Mouse (Mus musculus): ENCODE results near the gene Olfr283.
"Not testable (repeated sequence)": the region's sequence is repeated elsewhere in the genome, so short reads cannot be mapped to it uniquely, and the experiment has no call there.

Olfr283 gene

GRCm38 (mm10) chr15:98380846-98381245 is at the start of gene Olfr283:
TSS of gene Olfr283 (minus strand) at chr15:98380946.
- no peak for DNase-seq

- DNase-seq: no peak
Observed at GRCm38 (mm10) chr15:98425188-98425587, 44.4 kb upstream of the Olfr283 start.

GRCm38 (mm10) chr15:98424753-98425152 is 44.0 kb upstream of the Olfr283 start:
- no peak for DNase-seq

- no peak for DNase-seq
Observed at GRCm38 (mm10) chr15:98424326-98424725, 43.6 kb upstream of the Olfr283 start.

- no peak for DNase-seq
Observed at GRCm38 (mm10) chr15:98420897-98421296, 40.2 kb upstream of the Olfr283 start.

- DNase-seq: no peak
Observed at GRCm38 (mm10) chr15:98418096-98418495, 37.4 kb upstream of the Olfr283 start.

- DNase-seq: not testable (repeated sequence)
Observed at GRCm38 (mm10) chr15:98417285-98417684, 36.5 kb upstream of the Olfr283 start.

- DNase-seq: not testable (repeated sequence)
Observed at GRCm38 (mm10) chr15:98416802-98417201, 36.1 kb upstream of the Olfr283 start.

GRCm38 (mm10) chr15:98415996-98416395 is 35.2 kb upstream of the Olfr283 start:
- DNase-seq: no peak

GRCm38 (mm10) chr15:98410249-98410648 is 29.5 kb upstream of the Olfr283 start:
- no peak for DNase-seq

GRCm38 (mm10) chr15:98409635-98410034 is 28.9 kb upstream of the Olfr283 start:
- no peak for DNase-seq

- peak; percentile 8 for DNase-seq
Observed at GRCm38 (mm10) chr15:98408406-98409060, 27.8 kb upstream of the Olfr283 start.

GRCm38 (mm10) chr15:98402356-98402755 is 21.6 kb upstream of the Olfr283 start:
- no peak for DNase-seq

GRCm38 (mm10) chr15:98397136-98397535 is 16.4 kb upstream of the Olfr283 start:
- DNase-seq: no peak

- DNase-seq: no peak
Observed at GRCm38 (mm10) chr15:98391903-98392187, 11.1 kb upstream of the Olfr283 start.

- no peak for DNase-seq
Observed at GRCm38 (mm10) chr15:98391081-98391902, 10.5 kb upstream of the Olfr283 start.

GRCm38 (mm10) chr15:98389796-98390195 is 9.1 kb upstream of the Olfr283 start:
- DNase-seq: peak; percentile 67

GRCm38 (mm10) chr15:98387621-98388020 is 6.9 kb upstream of the Olfr283 start:
- DNase-seq: no peak

GRCm38 (mm10) chr15:98378209-98378608 is 2.5 kb downstream of the Olfr283 start:
- DNase-seq: no peak

GRCm38 (mm10) chr15:98340887-98341286 is 39.9 kb downstream of the Olfr283 start, which contains the start of gene Olfr284:
TSS of gene Olfr284 (minus strand) at chr15:98340987.
- DNase-seq: no peak

All from right cerebral cortex, adult 18-20 months (tissue).